Mouse (Mus musculus) forelimb bud, embryonic 11.5 days (tissue): Measurements from ENCODE around the gene Fam71d.

Source experiments
- DNase-seq: peaks from one replicate; pipeline ENCODE4 v3.0.0-alpha.2; 2012; ENCODE audit warnings: low read depth, low spot score

Gene Fam71d

GRCm38 (mm10) chr12:78773211-78773610, 81.9 kb downstream of the Fam71d start:
- DNase-seq = no peak

GRCm38 (mm10) chr12:78777916-78778315, 86.6 kb downstream of the Fam71d start:
- no peak for DNase-seq

GRCm38 (mm10) chr12:78778423-78779067, 87.2 kb downstream of the Fam71d start:
- DNase-seq = no peak
